Mouse (Mus musculus): Measurements from ENCODE around the gene Alox12b. TPM values are rescaled to one million over a fixed set of nuclear protein-coding genes. Genes with fewer than 3 reads are reported as not detected.
A peak's percentile ranks its signal among the peaks of the same experiment; 100 is the strongest.

Alox12b gene
- 0.20 and 0.27 TPM in 2 replicates for polyA plus RNA-seq (2014; fragmentation: Nextera tagmentation; extraction: Ambion mirVana)

DNA sequence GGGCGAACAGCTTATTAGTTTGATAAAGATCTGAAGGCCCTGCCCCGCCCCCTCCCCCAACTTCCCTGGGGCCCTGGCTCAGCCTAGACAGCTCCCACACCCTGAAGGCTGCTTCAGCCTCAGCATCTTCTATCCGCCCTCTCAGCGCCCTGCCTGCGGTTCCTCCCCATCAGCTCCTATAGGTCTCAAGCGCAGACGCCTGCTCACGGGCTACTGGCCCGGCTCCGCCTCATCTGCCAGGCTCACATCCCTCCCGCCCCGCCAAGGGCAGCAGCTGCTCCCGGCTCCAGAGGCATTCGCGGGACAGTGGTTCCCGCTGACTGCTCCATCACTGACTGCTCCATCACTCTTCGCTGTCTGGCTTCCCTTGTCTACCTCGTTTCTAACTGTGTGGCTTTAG, at the start of gene Alox12b:
Gene Alox12b (plus strand): TSS at position 190 of the 400 bp plus-strand sequence.
- Histone ChIP-seq H3K4me3 (ENCODE audit: low read depth, low read length) (peak within 1 kb of the TSS; percentile 16; the same call in 1 of the 2 replicates), H3K27me3 (ENCODE audit: control insufficient read depth, insufficient read depth, low read length) (peaks cover 8% of the 10 kb centered on the region), H3K27ac (replicated peaks; ENCODE audit: low read depth, low read length) (no peak within 1 kb of the TSS), H3K36me3 (replicated peaks; ENCODE audit: control insufficient read depth, insufficient read depth, low read depth, low read length) (no peaks in the 10 kb centered on the region), H3K9me3 (replicated peaks; ENCODE audit: control insufficient read depth, low read length) (no peaks in the 10 kb centered on the region), H3K9ac (replicated peaks; ENCODE audit: low read length) (peak within 1 kb of the TSS; percentile 5; the same call in 1 of the 2 replicates), H3K4me2 (ENCODE audit: low read depth, low read length) (peak within 1 kb of the TSS; percentile 47), H3K4me1 (ENCODE audit: control insufficient read depth, insufficient read depth, low read length) (no peaks in the 10 kb centered on the region; the same call in 1 of the 2 replicates)
- peak; percentile 53 for DNase-seq (ENCODE audit: low spot score)
- ATAC-seq (replicated peaks; ENCODE audit: insufficient number of reproducible peaks, low FRiP score, low TSS enrichment, low read depth) = 0 out of 2 replicates have a peak, but pooled peaks have one; percentile 48
- WGBS = 2% methylated on average over 18 of the region's 18 CpGs

DNA sequence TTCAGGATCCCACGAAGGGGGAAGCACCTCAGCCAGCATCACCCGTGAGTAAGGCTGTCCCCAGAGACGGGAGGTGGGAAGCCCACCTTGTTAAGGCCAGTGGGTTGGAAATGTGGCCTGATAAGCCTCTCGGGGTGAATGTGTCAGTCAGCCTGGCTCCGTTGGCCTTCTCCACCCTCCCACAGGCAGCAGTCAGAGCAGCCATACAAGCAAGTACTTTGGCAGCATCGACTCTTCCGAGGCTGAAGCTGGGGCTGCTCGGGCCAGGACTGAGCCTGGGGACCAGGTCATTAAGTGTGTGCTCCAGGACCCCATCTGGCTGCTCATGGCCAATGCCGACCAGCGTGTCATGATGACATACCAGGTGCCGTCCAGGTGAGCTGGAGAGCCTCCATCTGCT, 49.1 kb upstream of the Alox12b start:
- Histone ChIP-seq H3K9me3 (replicated peaks; ENCODE audit: control insufficient read depth, low read length) (no peaks in the 10 kb centered on the region), H3K4me3 (ENCODE audit: low read depth, low read length) (no peak overlapping the region), H3K4me2 (ENCODE audit: low read depth, low read length) (no peak overlapping the region), H3K36me3 (replicated peaks; ENCODE audit: control insufficient read depth, insufficient read depth, low read depth, low read length) (peaks cover 17% of the 10 kb centered on the region), H3K4me1 (ENCODE audit: control insufficient read depth, insufficient read depth, low read length) (no peaks in the 10 kb centered on the region), H3K9ac (replicated peaks; ENCODE audit: low read length) (no peak overlapping the region), H3K27ac (replicated peaks; ENCODE audit: low read depth, low read length) (no peak overlapping the region), H3K27me3 (ENCODE audit: control insufficient read depth, insufficient read depth, low read length) (no peaks in the 10 kb centered on the region)
- no peak for DNase-seq (ENCODE audit: low spot score)
- WGBS = 92% methylated on average over 11 of the region's 11 CpGs
- ATAC-seq (replicated peaks; ENCODE audit: insufficient number of reproducible peaks, low FRiP score, low TSS enrichment, low read depth) = no peak

- Histone ChIP-seq H3K27ac (replicated peaks; ENCODE audit: low read depth, low read length) (no peak overlapping the region), H3K4me3 (ENCODE audit: low read depth, low read length) (no peak overlapping the region), H3K9me3 (replicated peaks; ENCODE audit: control insufficient read depth, low read length) (no peaks in the 10 kb centered on the region), H3K36me3 (replicated peaks; ENCODE audit: control insufficient read depth, insufficient read depth, low read depth, low read length) (peaks cover 16% of the 10 kb centered on the region), H3K9ac (replicated peaks; ENCODE audit: low read length) (no peak overlapping the region), H3K27me3 (ENCODE audit: control insufficient read depth, insufficient read depth, low read length) (no peaks in the 10 kb centered on the region), H3K4me1 (ENCODE audit: control insufficient read depth, insufficient read depth, low read length) (no peaks in the 10 kb centered on the region), H3K4me2 (ENCODE audit: low read depth, low read length) (no peak overlapping the region)
- DNase-seq (ENCODE audit: low spot score) (no peak), ATAC-seq (replicated peaks; ENCODE audit: insufficient number of reproducible peaks, low FRiP score, low TSS enrichment, low read depth) (no peak)
- WGBS = 89% methylated on average over 9 of the region's 9 CpGs
These were observed 48.6 kb upstream of the Alox12b start for GRCm38 (mm10) chr11:69108223-69108622.

DNA sequence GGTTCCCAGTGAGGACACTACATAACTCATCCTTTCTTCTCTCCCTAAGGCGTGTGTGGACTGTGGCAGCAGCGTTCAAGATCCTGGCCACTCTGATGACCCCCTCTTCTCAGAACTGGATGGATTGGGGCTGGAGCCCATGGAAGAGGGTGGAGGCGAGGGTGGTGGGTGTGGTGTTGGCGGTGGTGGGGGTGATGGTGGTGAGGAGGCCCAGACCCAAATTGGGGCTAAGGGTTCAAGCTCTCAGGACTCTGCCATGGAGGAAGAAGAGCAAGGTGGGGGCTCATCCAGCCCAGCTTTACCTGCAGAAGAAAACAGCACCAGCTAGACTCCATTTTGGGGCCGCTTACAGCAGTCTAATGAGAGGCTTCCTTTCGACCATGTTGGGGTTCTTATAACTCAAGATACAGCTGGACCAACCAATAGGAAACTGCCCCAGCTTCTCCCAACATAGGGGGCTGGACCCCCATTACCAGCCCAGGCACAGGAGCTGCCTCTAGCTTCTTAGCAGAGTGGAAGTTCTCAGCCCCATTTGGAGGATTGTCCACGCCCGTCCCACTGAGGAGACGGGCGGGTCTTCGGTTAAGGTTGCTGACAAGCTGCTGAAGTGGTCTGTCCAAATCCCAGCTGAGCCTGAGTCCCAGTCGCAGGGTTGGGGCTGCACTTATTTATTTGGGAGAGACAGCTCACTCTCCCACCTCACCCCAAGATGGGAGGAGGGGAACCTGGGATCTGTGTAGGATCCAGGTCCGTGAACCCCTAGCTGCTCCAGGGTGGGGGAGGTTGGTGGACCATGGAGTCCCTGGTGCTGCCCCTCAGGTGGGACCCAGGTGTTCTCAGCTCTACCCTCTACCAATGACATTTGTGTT, 47.5 kb upstream of the Alox12b start:
- WGBS = 82% methylated on average over 13 of the region's 13 CpGs
- H3K9me3 ChIP-seq (replicated peaks; ENCODE audit: control insufficient read depth, low read length) = no peaks in the 10 kb centered on the region
- H3K36me3 ChIP-seq (replicated peaks; ENCODE audit: control insufficient read depth, insufficient read depth, low read depth, low read length) = peaks cover 16% of the 10 kb centered on the region
- H3K4me3 ChIP-seq (ENCODE audit: low read depth, low read length) = no peak overlapping the region
- H3K9ac ChIP-seq (replicated peaks; ENCODE audit: low read length) = no peak overlapping the region
- no peak overlapping the region for H3K27ac ChIP-seq (replicated peaks; ENCODE audit: low read depth, low read length)
- ATAC-seq (replicated peaks; ENCODE audit: insufficient number of reproducible peaks, low FRiP score, low TSS enrichment, low read depth) (no peak; the same call in 1 of the 2 replicates), DNase-seq (ENCODE audit: low spot score) (no peak)
- H3K4me1 ChIP-seq (ENCODE audit: control insufficient read depth, insufficient read depth, low read length) = no peaks in the 10 kb centered on the region
- no peak overlapping the region for H3K4me2 ChIP-seq (ENCODE audit: low read depth, low read length)
- no peaks in the 10 kb centered on the region for H3K27me3 ChIP-seq (ENCODE audit: control insufficient read depth, insufficient read depth, low read length)

GRCm38 (mm10) chr11:69110319-69111046, 46.3 kb upstream of the Alox12b start:
- peak overlapping the region; percentile 57 for H3K4me2 ChIP-seq (ENCODE audit: low read depth, low read length)
- no peaks in the 10 kb centered on the region for H3K9me3 ChIP-seq (replicated peaks; ENCODE audit: control insufficient read depth, low read length)
- no peaks in the 10 kb centered on the region for H3K4me1 ChIP-seq (ENCODE audit: control insufficient read depth, insufficient read depth, low read length)
- DNase-seq (ENCODE audit: low spot score) (peak; percentile 94), ATAC-seq (replicated peaks; ENCODE audit: insufficient number of reproducible peaks, low FRiP score, low TSS enrichment, low read depth) (0 out of 2 replicates have a peak, but pooled peaks have one; percentile 46)
- H3K27ac ChIP-seq (replicated peaks; ENCODE audit: low read depth, low read length) = no peak overlapping the region
- peaks cover 10% of the 10 kb centered on the region for H3K36me3 ChIP-seq (replicated peaks; ENCODE audit: control insufficient read depth, insufficient read depth, low read depth, low read length)
- H3K9ac ChIP-seq (replicated peaks; ENCODE audit: low read length) = peak overlapping the region; percentile 51
- H3K27me3 ChIP-seq (ENCODE audit: control insufficient read depth, insufficient read depth, low read length) = no peaks in the 10 kb centered on the region
- WGBS = under 1% methylated on average over 30 of the region's 30 CpGs
- H3K4me3 ChIP-seq (ENCODE audit: low read depth, low read length) = peak overlapping the region; percentile 43

DNA sequence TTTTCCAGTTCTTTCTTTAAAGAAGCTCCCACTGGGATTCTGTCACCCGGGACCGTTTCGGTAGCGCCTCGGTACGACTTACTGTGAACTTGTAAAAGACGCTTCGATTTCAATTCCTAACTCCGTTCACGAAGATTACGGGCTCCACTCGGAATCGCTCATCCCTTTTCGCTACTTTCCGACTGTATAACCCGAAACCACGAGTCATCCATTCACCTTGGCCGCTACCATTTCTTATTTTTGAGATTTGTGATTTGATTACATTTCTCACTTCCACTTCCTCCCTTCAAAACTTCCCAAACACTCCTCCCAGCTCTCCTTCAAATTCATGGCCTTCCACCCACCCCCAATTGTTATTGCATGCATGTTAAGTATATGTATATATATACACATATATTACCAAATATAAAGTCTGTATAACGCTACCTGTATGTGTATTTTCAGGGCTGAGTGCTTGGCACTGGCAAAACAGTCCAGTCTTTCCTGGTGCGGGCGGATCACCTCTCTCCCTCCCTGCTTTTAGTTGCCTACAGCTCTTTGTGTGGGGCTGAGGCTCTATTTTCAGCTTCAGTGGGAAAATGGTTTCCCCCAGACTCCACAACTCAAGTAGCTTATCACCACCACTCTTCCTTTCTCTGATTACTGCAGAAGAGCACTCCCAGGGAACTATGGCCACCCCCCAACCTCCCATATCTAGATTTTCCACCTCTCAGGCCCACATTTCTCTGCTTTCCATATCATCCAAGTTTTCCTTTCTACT, 45.6 kb upstream of the Alox12b start:
- no peaks in the 10 kb centered on the region for H3K27me3 ChIP-seq (ENCODE audit: control insufficient read depth, insufficient read depth, low read length)
- H3K4me2 ChIP-seq (ENCODE audit: low read depth, low read length) = peak overlapping the region; percentile 49
- peak overlapping the region; percentile 43 for H3K4me3 ChIP-seq (ENCODE audit: low read depth, low read length)
- 6% methylated on average over 21 of the region's 21 CpGs for WGBS
- no peak overlapping the region for H3K27ac ChIP-seq (replicated peaks; ENCODE audit: low read depth, low read length)
- DNase-seq (ENCODE audit: low spot score) (no peak), ATAC-seq (replicated peaks; ENCODE audit: insufficient number of reproducible peaks, low FRiP score, low TSS enrichment, low read depth) (no peak)
- H3K4me1 ChIP-seq (ENCODE audit: control insufficient read depth, insufficient read depth, low read length) = no peaks in the 10 kb centered on the region
- peaks cover 10% of the 10 kb centered on the region for H3K36me3 ChIP-seq (replicated peaks; ENCODE audit: control insufficient read depth, insufficient read depth, low read depth, low read length)
- peak overlapping the region; percentile 51 for H3K9ac ChIP-seq (replicated peaks; ENCODE audit: low read length)
- no peaks in the 10 kb centered on the region for H3K9me3 ChIP-seq (replicated peaks; ENCODE audit: control insufficient read depth, low read length)

DNA sequence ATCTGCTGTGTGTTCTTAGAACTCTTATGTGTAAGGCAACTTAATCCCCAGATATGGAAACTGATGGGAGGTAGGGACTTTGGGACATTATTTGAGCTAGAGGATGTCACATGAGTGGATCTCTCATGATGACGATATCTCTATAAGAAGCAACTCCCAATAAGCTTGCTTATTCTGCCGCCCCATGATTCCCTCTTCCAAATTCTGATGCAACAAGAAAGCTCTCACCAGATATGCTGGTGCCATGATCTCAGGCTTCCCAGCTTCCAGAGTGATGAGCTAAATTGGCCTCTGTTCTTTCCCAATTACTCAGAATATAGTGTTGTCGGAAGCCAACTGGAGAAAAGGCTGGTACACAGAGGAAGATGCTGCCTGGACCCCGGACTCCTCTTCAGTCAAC, 44.9 kb upstream of the Alox12b start:
- Histone ChIP-seq H3K27me3 (ENCODE audit: control insufficient read depth, insufficient read depth, low read length) (no peaks in the 10 kb centered on the region; the same call in 1 of the 2 replicates), H3K4me2 (ENCODE audit: low read depth, low read length) (no peak overlapping the region), H3K4me3 (ENCODE audit: low read depth, low read length) (no peak overlapping the region; the same call in 1 of the 2 replicates), H3K27ac (replicated peaks; ENCODE audit: low read depth, low read length) (no peak overlapping the region), H3K36me3 (replicated peaks; ENCODE audit: control insufficient read depth, insufficient read depth, low read depth, low read length) (peaks cover 10% of the 10 kb centered on the region), H3K9ac (replicated peaks; ENCODE audit: low read length) (peak overlapping the region; percentile 1; the same call in 1 of the 2 replicates), H3K4me1 (ENCODE audit: control insufficient read depth, insufficient read depth, low read length) (no peaks in the 10 kb centered on the region), H3K9me3 (replicated peaks; ENCODE audit: control insufficient read depth, low read length) (no peaks in the 10 kb centered on the region)
- WGBS = 70% methylated on average over 4 of the region's 4 CpGs
- ATAC-seq (replicated peaks; ENCODE audit: insufficient number of reproducible peaks, low FRiP score, low TSS enrichment, low read depth) (no peak), DNase-seq (ENCODE audit: low spot score) (no peak)

Data from embryonic facial prominence, embryonic 11.5 days (tissue).